Mouse (Mus musculus) midbrain, embryonic 15.5 days (tissue): ENCODE data around the gene Thpo. TPM values are rescaled to one million over a fixed set of nuclear protein-coding genes. Genes with fewer than 3 reads are reported as not detected.
A peak's percentile ranks its signal among the peaks of the same experiment; 100 is the strongest.

Experiments
- ATAC-seq: fragments of 200-750 bp; cut with Nextera tagmentation; replicated peaks from 2 replicates; pipeline ENCODE4 v1.8.0; 2017; ENCODE audit warnings: moderate TSS enrichment
- H3K27ac ChIP-seq: fragments of 300-500 bp; sonication (generic); 2 replicates; pipeline ENCODE4 v1.5.1; 2015; ENCODE audit warnings: mild to moderate bottlenecking, inconsistent platforms
- H3K27me3 ChIP-seq: fragments of 300-500 bp; sonication (generic); replicated peaks from 2 replicates; pipeline ENCODE4 v1.6.1; 2015; ENCODE audit warnings: inconsistent platforms
- H3K36me3 ChIP-seq: fragments of 300-500 bp; sonication (generic); replicated peaks from 2 replicates; pipeline ENCODE4 v1.6.1; 2015; ENCODE audit warnings: inconsistent platforms
- H3K4me1 ChIP-seq: fragments of 300-500 bp; sonication (generic); 2 replicates; pipeline ENCODE4 v1.6.1; 2015; ENCODE audit warnings: inconsistent platforms
- H3K4me2 ChIP-seq: fragments of 300-500 bp; sonication (generic); 2 replicates; pipeline ENCODE4 v1.6.1; 2015; ENCODE audit warnings: inconsistent platforms, mild to moderate bottlenecking, moderate library complexity
- H3K4me3 ChIP-seq: fragments of 300-500 bp; sonication (generic); 2 replicates; pipeline ENCODE4 v1.5.1; 2015; ENCODE audit warnings: mild to moderate bottlenecking, inconsistent platforms
- H3K9ac ChIP-seq: fragments of 300-500 bp; sonication (generic); 2 replicates; pipeline ENCODE4 v1.6.1; 2015; ENCODE audit warnings: mild to moderate bottlenecking, inconsistent platforms
- H3K9me3 ChIP-seq: fragments of 300-500 bp; sonication (generic); 2 replicates; pipeline ENCODE4 v1.6.1; 2016; ENCODE audit warnings: inconsistent platforms
- WGBS: fragments of 180-500 bp; shearing (Covaris S2); methylation state at CpG from one replicate; pipeline ENCODE4 v1.1.7; 2015; ENCODE audit warnings: mixed read lengths; 5-methylcytosine and 5-hydroxymethylcytosine counted together
- polyA plus RNA-seq: library from polyadenylated mRNA; unstranded; fragments of >200 nt; fragmentation: Nextera tagmentation; extraction: Ambion mirVana; gene quantifications from 2 replicates; pipeline ENCODE4 v1.2.1, GENCODE M21; 2015

The Thpo gene
- 1.3 and 1.7 TPM in 2 replicates for polyA plus RNA-seq

GRCm38 (mm10) chr16:20733731-20734730 is at the start of gene Thpo:
Gene Thpo (minus strand): TSS chr16:20734511.
- H3K9me3 ChIP-seq: no peaks in the 10 kb centered on the region
- 3% methylated on average over 45 of the region's 45 CpGs for WGBS
- peak within 1 kb of the TSS; percentile 89 for H3K4me2 ChIP-seq
- no peak within 1 kb of the TSS for H3K27ac ChIP-seq
- no peaks in the 10 kb centered on the region for H3K36me3 ChIP-seq
- H3K9ac ChIP-seq: peak within 1 kb of the TSS; percentile 84
- H3K4me1 ChIP-seq: peaks cover 15% of the 10 kb centered on the region
- peak within 1 kb of the TSS; percentile 74 for H3K4me3 ChIP-seq
- H3K27me3 ChIP-seq: peaks cover 25% of the 10 kb centered on the region
- no peak for ATAC-seq

GRCm38 (mm10) chr16:20783891-20784290 is 49.6 kb upstream of the Thpo start:
- no peak for ATAC-seq
- no peak overlapping the region for H3K27ac ChIP-seq
- 90% methylated on average over 2 of the region's 2 CpGs for WGBS
- H3K4me1 ChIP-seq: no peaks in the 10 kb centered on the region
- no peak overlapping the region for H3K9ac ChIP-seq
- H3K9me3 ChIP-seq: no peaks in the 10 kb centered on the region
- no peaks in the 10 kb centered on the region for H3K27me3 ChIP-seq
- H3K36me3 ChIP-seq: no peaks in the 10 kb centered on the region
- H3K4me2 ChIP-seq: no peak overlapping the region
- no peak overlapping the region for H3K4me3 ChIP-seq

- no peaks in the 10 kb centered on the region for H3K4me1 ChIP-seq
- no peaks in the 10 kb centered on the region for H3K9me3 ChIP-seq
- H3K36me3 ChIP-seq: no peaks in the 10 kb centered on the region
- whole genome bisulfite sequencing: 80% methylated on average over 4 of the region's 4 CpGs
- H3K4me3 ChIP-seq: no peak overlapping the region
- no peak overlapping the region for H3K9ac ChIP-seq
- no peaks in the 10 kb centered on the region for H3K27me3 ChIP-seq
- H3K4me2 ChIP-seq: no peak overlapping the region
- no peak overlapping the region for H3K27ac ChIP-seq
- no peak for ATAC-seq
Observed at GRCm38 (mm10) chr16:20781101-20781630, 46.9 kb upstream of the Thpo start.

- ATAC-seq: no peak
- H3K4me1 ChIP-seq: no peaks in the 10 kb centered on the region
Observed at GRCm38 (mm10) chr16:20779846-20780245, 45.5 kb upstream of the Thpo start.

GRCm38 (mm10) chr16:20775021-20775420 is 40.7 kb upstream of the Thpo start:
- Histone ChIP-seq H3K27me3 (no peaks in the 10 kb centered on the region), H3K4me2 (no peak overlapping the region), H3K4me1 (no peaks in the 10 kb centered on the region), H3K9me3 (no peaks in the 10 kb centered on the region), H3K9ac (no peak overlapping the region), H3K4me3 (no peak overlapping the region), H3K27ac (no peak overlapping the region), H3K36me3 (no peaks in the 10 kb centered on the region)
- whole genome bisulfite sequencing: 84% methylated on average over 5 of the region's 5 CpGs
- no peak for ATAC-seq

More at GRCm38 (mm10) chr16:20779846-20780245, 45.5 kb upstream of the Thpo start:
- no peak overlapping the region for H3K4me3 ChIP-seq
- H3K27me3 ChIP-seq: no peaks in the 10 kb centered on the region
- no peak overlapping the region for H3K4me2 ChIP-seq
- H3K9me3 ChIP-seq: no peaks in the 10 kb centered on the region
- no peak overlapping the region for H3K27ac ChIP-seq
- no peak overlapping the region for H3K9ac ChIP-seq
- no peaks in the 10 kb centered on the region for H3K36me3 ChIP-seq
- WGBS: 81% methylated on average over 3 of the region's 3 CpGs

- H3K4me3 ChIP-seq: no peak overlapping the region
- no peaks in the 10 kb centered on the region for H3K36me3 ChIP-seq
- no peak overlapping the region for H3K4me2 ChIP-seq
- no peak for ATAC-seq
- no peak overlapping the region for H3K27ac ChIP-seq
- no peaks in the 10 kb centered on the region for H3K9me3 ChIP-seq
- H3K9ac ChIP-seq: no peak overlapping the region
- 53% methylated on average over 9 of the region's 9 CpGs for WGBS
- H3K4me1 ChIP-seq: no peaks in the 10 kb centered on the region
- H3K27me3 ChIP-seq: no peaks in the 10 kb centered on the region
Observed at GRCm38 (mm10) chr16:20765244-20765643, 30.9 kb upstream of the Thpo start.

- no peak for ATAC-seq
- Histone ChIP-seq H3K4me2 (no peak overlapping the region), H3K4me3 (no peak overlapping the region), H3K36me3 (no peaks in the 10 kb centered on the region), H3K27me3 (no peaks in the 10 kb centered on the region), H3K9ac (no peak overlapping the region), H3K9me3 (no peaks in the 10 kb centered on the region), H3K27ac (no peak overlapping the region), H3K4me1 (no peaks in the 10 kb centered on the region)
- 9% methylated on average over 3 of the region's 3 CpGs for WGBS
Observed at GRCm38 (mm10) chr16:20761681-20762080, 27.4 kb upstream of the Thpo start.

- no peak overlapping the region for H3K4me3 ChIP-seq
- H3K36me3 ChIP-seq: no peaks in the 10 kb centered on the region
- no peak overlapping the region for H3K9ac ChIP-seq
- H3K27ac ChIP-seq: no peak overlapping the region
- no peak for ATAC-seq
- H3K27me3 ChIP-seq: no peaks in the 10 kb centered on the region
- H3K9me3 ChIP-seq: no peaks in the 10 kb centered on the region
- 74% methylated on average over 1 of the region's 1 CpGs for WGBS
- H3K4me2 ChIP-seq: no peak overlapping the region
- H3K4me1 ChIP-seq: no peaks in the 10 kb centered on the region
Observed at GRCm38 (mm10) chr16:20757385-20757784, 23.1 kb upstream of the Thpo start.

GRCm38 (mm10) chr16:20756052-20756451 is 21.7 kb upstream of the Thpo start:
- no peaks in the 10 kb centered on the region for H3K27me3 ChIP-seq
- no peaks in the 10 kb centered on the region for H3K36me3 ChIP-seq
- no peaks in the 10 kb centered on the region for H3K4me1 ChIP-seq
- no peak overlapping the region for H3K27ac ChIP-seq
- 96% methylated on average over 5 of the region's 5 CpGs for WGBS
- H3K4me2 ChIP-seq: no peak overlapping the region
- no peak overlapping the region for H3K4me3 ChIP-seq
- no peak overlapping the region for H3K9ac ChIP-seq
- no peaks in the 10 kb centered on the region for H3K9me3 ChIP-seq
- no peak for ATAC-seq

- Histone ChIP-seq H3K27ac (no peak overlapping the region), H3K4me1 (no peaks in the 10 kb centered on the region), H3K36me3 (no peaks in the 10 kb centered on the region), H3K9ac (no peak overlapping the region), H3K9me3 (no peaks in the 10 kb centered on the region), H3K27me3 (no peaks in the 10 kb centered on the region), H3K4me2 (no peak overlapping the region), H3K4me3 (no peak overlapping the region)
- 67% methylated on average over 8 of the region's 8 CpGs for WGBS
- no peak for ATAC-seq
Observed at GRCm38 (mm10) chr16:20750518-20750917, 16.2 kb upstream of the Thpo start.

GRCm38 (mm10) chr16:20746641-20747040 is 12.3 kb upstream of the Thpo start:
- 66% methylated on average over 6 of the region's 6 CpGs for WGBS
- ATAC-seq: no peak
- H3K27me3 ChIP-seq: no peaks in the 10 kb centered on the region
- H3K27ac ChIP-seq: no peak overlapping the region
- no peaks in the 10 kb centered on the region for H3K9me3 ChIP-seq
- no peaks in the 10 kb centered on the region for H3K36me3 ChIP-seq
- no peak overlapping the region for H3K9ac ChIP-seq
- H3K4me2 ChIP-seq: no peak overlapping the region
- no peak overlapping the region for H3K4me3 ChIP-seq
- H3K4me1 ChIP-seq: no peaks in the 10 kb centered on the region

- H3K27me3 ChIP-seq: peaks cover 15% of the 10 kb centered on the region
- no peaks in the 10 kb centered on the region for H3K9me3 ChIP-seq
- no peaks in the 10 kb centered on the region for H3K36me3 ChIP-seq
- WGBS: 89% methylated on average over 9 of the region's 9 CpGs
- ATAC-seq: no peak
- no peaks in the 10 kb centered on the region for H3K4me1 ChIP-seq
- no peak overlapping the region for H3K9ac ChIP-seq
- no peak overlapping the region for H3K4me3 ChIP-seq
- no peak overlapping the region for H3K4me2 ChIP-seq
- no peak overlapping the region for H3K27ac ChIP-seq
Observed at GRCm38 (mm10) chr16:20739845-20740244, 5.5 kb upstream of the Thpo start.
